Mouse (Mus musculus) spleen, adult 2 months (tissue): ENCODE measurements around the gene Gm13078.

ENCODE experiments used
- CTCF ChIP-seq: fragments of 200-500 bp; IDR thresholded peaks from 2 replicates; pipeline ENCODE4 v1.5.1; 2011; ENCODE audit warnings: mild to moderate bottlenecking, inconsistent platforms; ENCODE audit not compliant: insufficient read depth, insufficient read length, insufficient replicate concordance; ENCODE audit errors: extremely low read depth
- POLR2A ChIP-seq: fragments of 200-500 bp; IDR thresholded peaks from 2 replicates; pipeline ENCODE4 v1.6.1; 2011; ENCODE audit warnings: low read depth, low read length, inconsistent platforms

GRCm38 (mm10) chr4:143719155-143719554 lies at the start of gene Gm13078:
- TF ChIP-seq CTCF (no peak), POLR2A (no peak)
